Mouse (Mus musculus) midbrain, embryonic 15.5 days (tissue): ENCODE measurements around the gene Srpk2. TPM values are rescaled to one million over a fixed set of nuclear protein-coding genes. Genes with fewer than 3 reads are reported as not detected.
"Not testable (repeated sequence)": the region's sequence is repeated elsewhere in the genome, so short reads cannot be mapped to it uniquely, and the experiment has no call there.

Source experiments
- ATAC-seq: fragments of 200-750 bp; cut with Nextera tagmentation; replicated peaks from 2 replicates; pipeline ENCODE4 v1.8.0; 2017; ENCODE audit warnings: moderate TSS enrichment
- H3K27ac ChIP-seq: fragments of 300-500 bp; sonication (generic); 2 replicates; pipeline ENCODE4 v1.5.1; 2015; ENCODE audit warnings: mild to moderate bottlenecking, inconsistent platforms
- H3K27me3 ChIP-seq: fragments of 300-500 bp; sonication (generic); replicated peaks from 2 replicates; pipeline ENCODE4 v1.6.1; 2015; ENCODE audit warnings: inconsistent platforms
- H3K36me3 ChIP-seq: fragments of 300-500 bp; sonication (generic); replicated peaks from 2 replicates; pipeline ENCODE4 v1.6.1; 2015; ENCODE audit warnings: inconsistent platforms
- H3K4me1 ChIP-seq: fragments of 300-500 bp; sonication (generic); 2 replicates; pipeline ENCODE4 v1.6.1; 2015; ENCODE audit warnings: inconsistent platforms
- H3K4me2 ChIP-seq: fragments of 300-500 bp; sonication (generic); 2 replicates; pipeline ENCODE4 v1.6.1; 2015; ENCODE audit warnings: inconsistent platforms, mild to moderate bottlenecking, moderate library complexity
- H3K4me3 ChIP-seq: fragments of 300-500 bp; sonication (generic); 2 replicates; pipeline ENCODE4 v1.5.1; 2015; ENCODE audit warnings: mild to moderate bottlenecking, inconsistent platforms
- H3K9ac ChIP-seq: fragments of 300-500 bp; sonication (generic); 2 replicates; pipeline ENCODE4 v1.6.1; 2015; ENCODE audit warnings: mild to moderate bottlenecking, inconsistent platforms
- H3K9me3 ChIP-seq: fragments of 300-500 bp; sonication (generic); 2 replicates; pipeline ENCODE4 v1.6.1; 2016; ENCODE audit warnings: inconsistent platforms
- WGBS: fragments of 180-500 bp; shearing (Covaris S2); methylation state at CpG from one replicate; pipeline ENCODE4 v1.1.7; 2015; ENCODE audit warnings: mixed read lengths; 5-methylcytosine and 5-hydroxymethylcytosine counted together
- polyA plus RNA-seq: library from polyadenylated mRNA; unstranded; fragments of >200 nt; fragmentation: Nextera tagmentation; extraction: Ambion mirVana; gene quantifications from 2 replicates; pipeline ENCODE4 v1.2.1, GENCODE M21; 2015

Gene Srpk2
- polyA plus RNA-seq, 1 experiment from 2014 or later = 105 TPM

GRCm38 (mm10) chr5:23665906-23666305, 18.5 kb downstream of the Srpk2 start:
- no peaks in the 10 kb centered on the region for H3K27me3 ChIP-seq
- no peak for ATAC-seq
- H3K9ac ChIP-seq = no peak overlapping the region
- no peak overlapping the region for H3K27ac ChIP-seq
- H3K4me3 ChIP-seq = no peak overlapping the region
- no peaks in the 10 kb centered on the region for H3K4me1 ChIP-seq
- no peaks in the 10 kb centered on the region for H3K9me3 ChIP-seq
- H3K4me2 ChIP-seq = no peak overlapping the region
- no peaks in the 10 kb centered on the region for H3K36me3 ChIP-seq

GRCm38 (mm10) chr5:23661191-23661590, 23.2 kb downstream of the Srpk2 start:
- H3K4me1 ChIP-seq = no peaks in the 10 kb centered on the region
- ATAC-seq = no peak
- H3K27ac ChIP-seq = no peak overlapping the region
- WGBS = 92% methylated on average over 2 of the region's 2 CpGs
- no peak overlapping the region for H3K4me3 ChIP-seq
- no peaks in the 10 kb centered on the region for H3K36me3 ChIP-seq
- H3K9ac ChIP-seq = no peak overlapping the region
- no peak overlapping the region for H3K4me2 ChIP-seq
- no peaks in the 10 kb centered on the region for H3K9me3 ChIP-seq
- H3K27me3 ChIP-seq = no peaks in the 10 kb centered on the region

GRCm38 (mm10) chr5:23658017-23658416, 26.4 kb downstream of the Srpk2 start:
- H3K27ac ChIP-seq = no peak overlapping the region
- no peak overlapping the region for H3K4me3 ChIP-seq
- no peaks in the 10 kb centered on the region for H3K4me1 ChIP-seq
- H3K9ac ChIP-seq = no peak overlapping the region
- ATAC-seq = no peak
- no peaks in the 10 kb centered on the region for H3K36me3 ChIP-seq
- H3K4me2 ChIP-seq = no peak overlapping the region
- WGBS = 76% methylated on average over 5 of the region's 5 CpGs
- no peaks in the 10 kb centered on the region for H3K27me3 ChIP-seq
- no peaks in the 10 kb centered on the region for H3K9me3 ChIP-seq

DNA sequence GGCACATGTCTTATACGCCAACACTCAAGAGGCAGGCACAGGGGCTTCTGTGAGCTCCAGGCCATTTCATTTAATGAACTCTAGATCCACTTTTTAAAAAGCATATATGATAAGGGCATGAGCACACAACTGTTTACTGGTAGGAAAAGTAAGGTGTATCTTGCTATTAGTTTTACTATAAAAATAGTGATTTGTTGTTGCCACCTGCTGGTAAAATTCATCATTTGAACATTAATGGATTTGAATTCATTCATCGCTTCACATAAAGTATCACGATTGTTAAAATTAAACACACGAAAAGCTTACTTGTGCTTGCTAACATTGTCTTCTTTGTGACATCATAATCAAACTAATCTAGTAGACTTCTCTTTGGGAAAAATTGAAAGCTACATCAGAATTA, 27.8 kb downstream of the Srpk2 start:
- H3K36me3 ChIP-seq = no peaks in the 10 kb centered on the region
- no peak overlapping the region for H3K27ac ChIP-seq
- H3K27me3 ChIP-seq = no peaks in the 10 kb centered on the region
- 89% methylated on average over 4 of the region's 4 CpGs for WGBS
- H3K9me3 ChIP-seq = no peaks in the 10 kb centered on the region
- H3K4me3 ChIP-seq = no peak overlapping the region
- no peak overlapping the region for H3K9ac ChIP-seq
- ATAC-seq = no peak
- no peak overlapping the region for H3K4me2 ChIP-seq
- no peaks in the 10 kb centered on the region for H3K4me1 ChIP-seq

GRCm38 (mm10) chr5:23655030-23655429, 29.4 kb downstream of the Srpk2 start:
- Histone ChIP-seq H3K4me3 (no peak overlapping the region), H3K27ac (no peak overlapping the region), H3K4me1 (no peaks in the 10 kb centered on the region), H3K36me3 (no peaks in the 10 kb centered on the region), H3K4me2 (no peak overlapping the region), H3K9me3 (no peaks in the 10 kb centered on the region), H3K9ac (no peak overlapping the region), H3K27me3 (no peaks in the 10 kb centered on the region)
- ATAC-seq = no peak
- WGBS = 87% methylated on average over 1 of the region's 1 CpGs

- H3K4me3 ChIP-seq = no peak overlapping the region
- no peak overlapping the region for H3K4me2 ChIP-seq
- H3K9me3 ChIP-seq = no peaks in the 10 kb centered on the region
- no peak overlapping the region for H3K27ac ChIP-seq
- no peak overlapping the region for H3K9ac ChIP-seq
- ATAC-seq = no peak
- 84% methylated on average over 7 of the region's 7 CpGs for WGBS
- H3K36me3 ChIP-seq = no peaks in the 10 kb centered on the region
- H3K4me1 ChIP-seq = no peaks in the 10 kb centered on the region
- no peaks in the 10 kb centered on the region for H3K27me3 ChIP-seq
Measured at GRCm38 (mm10) chr5:23652326-23652725, 32.1 kb downstream of the Srpk2 start.

GRCm38 (mm10) chr5:23651786-23652185, 32.6 kb downstream of the Srpk2 start:
- Histone ChIP-seq H3K4me2 (no peak overlapping the region), H3K4me1 (no peaks in the 10 kb centered on the region), H3K9ac (no peak overlapping the region), H3K4me3 (no peak overlapping the region), H3K27me3 (no peaks in the 10 kb centered on the region), H3K36me3 (no peaks in the 10 kb centered on the region), H3K9me3 (no peaks in the 10 kb centered on the region), H3K27ac (no peak overlapping the region)
- ATAC-seq = no peak
- 97% methylated on average over 3 of the region's 3 CpGs for WGBS

DNA sequence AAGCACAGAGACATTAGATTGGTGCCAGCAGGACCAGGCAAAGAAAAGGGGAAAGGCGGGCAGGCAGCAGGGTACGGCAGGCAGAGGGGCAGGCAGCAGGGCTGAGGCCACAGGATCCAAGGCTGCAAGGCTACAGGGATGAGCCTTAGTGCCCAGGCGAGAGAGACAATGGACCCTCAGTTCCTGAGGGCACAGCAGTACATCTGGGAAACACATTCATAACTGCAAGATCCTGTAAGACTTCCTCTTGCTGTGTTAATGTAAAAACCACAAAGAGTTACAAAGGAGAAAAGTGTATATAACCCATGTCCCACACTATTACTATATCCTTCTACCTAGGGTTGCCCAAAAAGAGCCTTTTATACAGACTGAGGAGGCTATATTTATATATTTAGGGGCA, 33.9 kb downstream of the Srpk2 start:
- no peak for ATAC-seq
- 91% methylated on average over 3 of the region's 3 CpGs for WGBS

DNA sequence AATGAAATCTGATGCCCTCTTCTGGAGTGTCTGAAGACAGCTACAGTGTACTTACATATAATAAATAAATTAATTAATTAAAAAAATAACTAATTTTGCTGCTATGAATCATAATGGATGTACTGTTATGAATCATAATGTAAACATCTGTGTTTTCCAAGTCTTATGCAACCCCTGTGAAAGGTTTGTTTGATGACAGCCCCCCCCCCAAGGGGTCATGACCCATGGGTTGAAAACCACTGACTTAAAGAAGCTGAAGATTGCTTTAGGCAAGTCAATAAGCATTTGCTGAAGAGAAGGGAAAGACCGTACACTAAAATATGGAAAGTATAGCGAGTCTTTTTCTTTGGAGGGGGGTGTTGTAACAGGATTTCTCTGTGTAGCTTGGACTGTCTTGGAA, 35.2 kb downstream of the Srpk2 start:
- no peak for ATAC-seq

More for the DNA sequence above, 33.9 kb downstream of the Srpk2 start:
- Histone ChIP-seq H3K9ac (no peak overlapping the region), H3K4me1 (no peaks in the 10 kb centered on the region), H3K27me3 (no peaks in the 10 kb centered on the region), H3K36me3 (no peaks in the 10 kb centered on the region), H3K4me3 (no peak overlapping the region), H3K9me3 (no peaks in the 10 kb centered on the region), H3K27ac (no peak overlapping the region), H3K4me2 (no peak overlapping the region)

GRCm38 (mm10) chr5:23645671-23646070, 38.7 kb downstream of the Srpk2 start:
- no peaks in the 10 kb centered on the region for H3K4me1 ChIP-seq
- no peak overlapping the region for H3K4me2 ChIP-seq
- H3K27me3 ChIP-seq = no peaks in the 10 kb centered on the region
- ATAC-seq = no peak
- H3K36me3 ChIP-seq = no peaks in the 10 kb centered on the region
- WGBS = 78% methylated on average over 3 of the region's 3 CpGs
- H3K4me3 ChIP-seq = no peak overlapping the region
- no peak overlapping the region for H3K9ac ChIP-seq
- H3K27ac ChIP-seq = no peak overlapping the region
- no peaks in the 10 kb centered on the region for H3K9me3 ChIP-seq

More for the DNA sequence above, 35.2 kb downstream of the Srpk2 start:
- no peaks in the 10 kb centered on the region for H3K27me3 ChIP-seq
- no peak overlapping the region for H3K4me3 ChIP-seq
- no peak overlapping the region for H3K9ac ChIP-seq
- no peak overlapping the region for H3K27ac ChIP-seq
- no peaks in the 10 kb centered on the region for H3K36me3 ChIP-seq
- WGBS = 94% methylated on average over 2 of the region's 2 CpGs
- H3K4me2 ChIP-seq = no peak overlapping the region
- no peaks in the 10 kb centered on the region for H3K9me3 ChIP-seq
- no peaks in the 10 kb centered on the region for H3K4me1 ChIP-seq

GRCm38 (mm10) chr5:23639193-23639592, 45.2 kb downstream of the Srpk2 start:
- not testable (repeated sequence) for H3K27me3 ChIP-seq, H3K36me3 ChIP-seq, H3K4me1 ChIP-seq, H3K4me3 ChIP-seq, H3K9ac ChIP-seq, H3K9me3 ChIP-seq, ATAC-seq, H3K27ac ChIP-seq, H3K4me2 ChIP-seq

DNA sequence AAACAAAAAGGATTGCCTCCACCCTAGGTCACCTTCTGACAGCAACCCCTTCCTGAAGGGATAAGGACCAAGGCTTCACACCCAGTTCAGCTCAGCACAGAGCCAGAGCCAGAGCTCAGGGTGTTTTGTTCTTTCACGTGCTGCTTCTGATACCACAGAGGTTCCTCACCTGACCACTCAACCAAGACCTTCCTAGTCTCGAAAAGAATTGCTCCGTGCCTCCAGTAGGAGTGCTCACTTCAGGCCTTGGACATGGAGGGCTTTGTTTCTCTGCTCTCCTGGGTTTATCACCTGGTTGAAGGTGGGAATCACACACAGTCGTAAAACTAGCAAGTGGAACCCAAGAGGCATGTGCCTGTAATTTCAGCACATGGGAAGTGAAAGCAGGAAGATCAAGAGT, 46.4 kb downstream of the Srpk2 start:
- ATAC-seq = no peak
- no peak overlapping the region for H3K4me3 ChIP-seq
- no peaks in the 10 kb centered on the region for H3K27me3 ChIP-seq
- no peak overlapping the region for H3K9ac ChIP-seq
- 77% methylated on average over 4 of the region's 4 CpGs for WGBS
- no peaks in the 10 kb centered on the region for H3K4me1 ChIP-seq
- no peak overlapping the region for H3K27ac ChIP-seq
- no peak overlapping the region for H3K4me2 ChIP-seq
- H3K36me3 ChIP-seq = no peaks in the 10 kb centered on the region
- H3K9me3 ChIP-seq = no peaks in the 10 kb centered on the region

GRCm38 (mm10) chr5:23637337-23637736, 47.1 kb downstream of the Srpk2 start:
- Histone ChIP-seq H3K9ac (no peak overlapping the region), H3K9me3 (no peaks in the 10 kb centered on the region), H3K4me3 (no peak overlapping the region), H3K36me3 (no peaks in the 10 kb centered on the region), H3K27ac (no peak overlapping the region), H3K4me2 (no peak overlapping the region), H3K27me3 (no peaks in the 10 kb centered on the region), H3K4me1 (no peaks in the 10 kb centered on the region)
- WGBS = 97% methylated on average over 8 of the region's 8 CpGs
- ATAC-seq = no peak

DNA sequence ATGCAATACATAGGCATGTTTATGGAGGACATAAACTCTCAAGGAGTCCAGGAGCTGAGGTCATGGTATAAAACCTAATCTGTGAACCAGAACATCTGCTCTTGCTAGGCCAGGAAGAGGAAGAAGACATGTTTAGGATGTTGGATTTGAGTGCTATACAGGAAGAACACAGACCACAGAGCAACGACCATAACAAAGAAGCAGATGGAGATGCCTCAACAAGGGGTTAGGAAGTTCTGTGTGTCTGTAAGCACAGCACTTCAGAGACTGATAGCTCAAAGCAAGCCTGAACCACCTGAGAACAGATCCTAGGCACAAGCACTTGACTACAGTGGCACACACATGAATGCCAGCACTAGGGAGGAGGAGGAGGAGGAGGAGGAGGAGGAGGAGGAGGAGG, 52.9 kb downstream of the Srpk2 start:
- Histone ChIP-seq H3K9ac (no peak overlapping the region), H3K9me3 (no peaks in the 10 kb centered on the region), H3K4me3 (no peak overlapping the region), H3K27me3 (no peaks in the 10 kb centered on the region), H3K4me1 (no peaks in the 10 kb centered on the region), H3K27ac (no peak overlapping the region), H3K4me2 (no peak overlapping the region), H3K36me3 (no peaks in the 10 kb centered on the region)
- ATAC-seq = no peak
- WGBS = 77% methylated on average over 1 of the region's 1 CpGs
